Mouse (Mus musculus): ENCODE results near the gene Auts2. TPM values are rescaled to one million over a fixed set of nuclear protein-coding genes. Genes with fewer than 3 reads are reported as not detected.

Gene Auts2
- total and polyA plus RNA-seq, 3 experiments, result 16.9 to 35.7 (median 28.1) TPM

DNA sequence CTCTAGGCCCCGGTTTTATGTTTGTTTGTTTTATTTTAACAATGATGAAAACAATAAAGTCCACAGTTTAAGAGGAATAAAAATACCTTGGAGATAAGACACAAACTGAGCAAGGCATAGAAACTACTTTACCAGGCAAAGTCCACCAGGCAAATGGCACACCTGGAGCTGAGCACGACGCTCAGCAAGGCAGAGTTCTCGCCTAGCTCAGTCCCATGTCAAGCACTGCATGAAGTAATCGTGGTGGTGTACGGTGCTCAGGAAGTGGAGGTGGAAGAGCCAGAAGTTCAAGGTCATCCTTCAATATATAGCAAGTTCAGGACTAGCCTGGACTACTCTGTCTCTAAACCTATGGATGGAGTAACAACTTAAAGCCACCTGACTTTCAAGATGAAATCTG, 503.6 kb downstream of the Auts2 start:
- Histone ChIP-seq H3K79me2 (replicated peaks; ENCODE audit: control insufficient read depth, insufficient read depth, low read length) (no peaks in the 10 kb centered on the region), H3K9ac (ENCODE audit: low read depth, low read length) (no peak overlapping the region), H3K4me1 (ENCODE audit: control insufficient read depth, insufficient read depth, low read length) (no peaks in the 10 kb centered on the region), H3K36me3 (ENCODE audit: control insufficient read depth, insufficient read depth, low read length) (no peaks in the 10 kb centered on the region), H3K27ac (no peak overlapping the region), H3K4me3 (no peak overlapping the region), H3K27me3 (ENCODE audit: control insufficient read depth, insufficient read depth, low read length) (no peaks in the 10 kb centered on the region)
- no peak for DNase-seq
- WGBS, result 87% methylated on average over 6 of the region's 6 CpGs
- intact Hi-C loops (cut with DNase I), result no loop called here
- TF ChIP-seq POLR2A (IDR thresholded peaks at IDR 0.05; ENCODE audit: insufficient read depth, low read depth, low read length) (no peak), CTCF (IDR thresholded peaks at IDR 0.05) (no peak), EP300 (IDR thresholded peaks at IDR 0.05; ENCODE audit: insufficient read depth, low read depth, low read length) (no peak)

- Histone ChIP-seq H3K9ac (ENCODE audit: low read depth, low read length) (no peak overlapping the region), H3K27me3 (ENCODE audit: control insufficient read depth, insufficient read depth, low read length) (no peaks in the 10 kb centered on the region), H3K79me2 (replicated peaks; ENCODE audit: control insufficient read depth, insufficient read depth, low read length) (no peaks in the 10 kb centered on the region), H3K4me1 (ENCODE audit: control insufficient read depth, insufficient read depth, low read length) (peaks cover 3% of the 10 kb centered on the region; the same call in 1 of the 2 replicates), H3K4me3 (no peak overlapping the region), H3K36me3 (ENCODE audit: control insufficient read depth, insufficient read depth, low read length) (no peaks in the 10 kb centered on the region), H3K27ac (no peak overlapping the region)
- 91% methylated on average over 15 of the region's 15 CpGs for WGBS
- no peak for DNase-seq
- TF ChIP-seq CTCF (IDR thresholded peaks at IDR 0.05), result no peak
- no peak for TF ChIP-seq POLR2A (IDR thresholded peaks at IDR 0.05; ENCODE audit: insufficient read depth, low read depth, low read length)
- TF ChIP-seq EP300 (IDR thresholded peaks at IDR 0.05; ENCODE audit: insufficient read depth, low read depth, low read length), result no peak
- intact Hi-C loops (cut with DNase I), result no loop called here
These were observed 509.4 kb downstream of the Auts2 start for GRCm38 (mm10) chr5:132033491-132034350.

DNA sequence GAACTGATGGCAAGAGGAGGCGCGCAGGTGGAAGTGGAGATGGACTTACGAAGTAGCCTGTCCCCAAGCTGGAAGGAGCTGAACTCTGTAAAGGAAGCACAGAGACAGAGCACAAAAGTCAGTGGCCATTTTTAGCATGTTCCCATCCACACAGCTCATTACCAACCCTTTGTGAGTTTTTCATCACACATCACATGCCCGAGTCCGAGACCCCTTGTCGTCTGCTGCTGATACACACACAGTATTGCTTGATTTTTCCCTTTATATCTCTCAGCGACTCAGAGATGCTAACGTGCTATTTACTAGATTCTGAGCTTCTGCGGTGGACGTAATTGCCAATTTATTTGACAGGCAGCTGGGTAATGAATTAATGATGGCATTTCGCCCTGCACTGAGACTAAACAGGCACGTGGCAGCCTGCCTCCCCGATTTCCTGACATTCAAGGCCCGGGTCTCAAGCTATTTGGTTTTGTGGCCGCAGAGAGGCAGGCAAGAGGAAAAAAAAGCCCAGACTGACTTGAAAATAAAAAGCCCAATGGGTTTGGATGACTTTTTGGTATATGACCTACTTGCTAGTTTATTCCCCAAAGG, 512.1 kb downstream of the Auts2 start:
- Histone ChIP-seq H3K27ac (no peak overlapping the region), H3K27me3 (ENCODE audit: control insufficient read depth, insufficient read depth, low read length) (no peaks in the 10 kb centered on the region), H3K4me3 (no peak overlapping the region), H3K9ac (ENCODE audit: low read depth, low read length) (no peak overlapping the region), H3K79me2 (replicated peaks; ENCODE audit: control insufficient read depth, insufficient read depth, low read length) (no peaks in the 10 kb centered on the region), H3K4me1 (ENCODE audit: control insufficient read depth, insufficient read depth, low read length) (peaks cover 3% of the 10 kb centered on the region; the same call in 1 of the 2 replicates), H3K36me3 (ENCODE audit: control insufficient read depth, insufficient read depth, low read length) (no peaks in the 10 kb centered on the region)
- TF ChIP-seq EP300 (IDR thresholded peaks at IDR 0.05; ENCODE audit: insufficient read depth, low read depth, low read length) (no peak), CTCF (IDR thresholded peaks at IDR 0.05) (no peak), POLR2A (IDR thresholded peaks at IDR 0.05; ENCODE audit: insufficient read depth, low read depth, low read length) (no peak)
- no peak for DNase-seq
- WGBS, result 70% methylated on average over 15 of the region's 15 CpGs
- intact Hi-C loops (cut with DNase I), result no loop called here

- WGBS, result 84% methylated on average over 11 of the region's 11 CpGs
- H3K27me3 ChIP-seq (ENCODE audit: control insufficient read depth, insufficient read depth, low read length), result no peaks in the 10 kb centered on the region
- TF ChIP-seq POLR2A (IDR thresholded peaks at IDR 0.05; ENCODE audit: insufficient read depth, low read depth, low read length), result no peak
- no peak for TF ChIP-seq CTCF (IDR thresholded peaks at IDR 0.05)
- TF ChIP-seq EP300 (IDR thresholded peaks at IDR 0.05; ENCODE audit: insufficient read depth, low read depth, low read length), result no peak
- H3K79me2 ChIP-seq (replicated peaks; ENCODE audit: control insufficient read depth, insufficient read depth, low read length), result no peaks in the 10 kb centered on the region
- H3K36me3 ChIP-seq (ENCODE audit: control insufficient read depth, insufficient read depth, low read length), result no peaks in the 10 kb centered on the region
- no peak overlapping the region for H3K4me3 ChIP-seq
- peaks cover 3% of the 10 kb centered on the region; the same call in 1 of the 2 replicates for H3K4me1 ChIP-seq (ENCODE audit: control insufficient read depth, insufficient read depth, low read length)
- intact Hi-C loops (cut with DNase I), result no loop called here
- no peak overlapping the region for H3K27ac ChIP-seq
- DNase-seq, result no peak
- no peak overlapping the region for H3K9ac ChIP-seq (ENCODE audit: low read depth, low read length)
These were observed 513.5 kb downstream of the Auts2 start for GRCm38 (mm10) chr5:132029638-132030037.

DNA sequence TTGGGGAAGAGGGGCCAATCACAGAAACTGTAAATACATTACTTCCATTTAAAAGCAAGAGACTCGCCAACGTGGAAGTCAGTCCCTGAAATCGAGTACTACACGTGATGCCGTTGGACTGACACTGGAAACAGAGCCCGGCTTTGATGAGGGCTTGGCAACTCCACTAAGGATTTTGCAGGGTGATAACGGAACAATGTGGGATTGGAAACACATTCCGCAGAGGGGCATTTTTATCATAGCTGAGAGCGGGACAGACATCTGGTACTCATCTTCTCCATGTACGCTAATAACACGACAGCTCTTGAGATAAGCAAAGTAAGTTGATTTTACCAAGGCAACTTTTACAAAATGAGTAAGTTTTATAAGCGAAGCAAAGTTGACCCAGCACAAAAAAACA, 514.1 kb downstream of the Auts2 start:
- Histone ChIP-seq H3K79me2 (replicated peaks; ENCODE audit: control insufficient read depth, insufficient read depth, low read length) (no peaks in the 10 kb centered on the region), H3K4me3 (no peak overlapping the region), H3K27me3 (ENCODE audit: control insufficient read depth, insufficient read depth, low read length) (no peaks in the 10 kb centered on the region), H3K9ac (ENCODE audit: low read depth, low read length) (no peak overlapping the region), H3K4me1 (ENCODE audit: control insufficient read depth, insufficient read depth, low read length) (peaks cover 3% of the 10 kb centered on the region; the same call in 1 of the 2 replicates), H3K27ac (no peak overlapping the region), H3K36me3 (ENCODE audit: control insufficient read depth, insufficient read depth, low read length) (no peaks in the 10 kb centered on the region)
- peak in 1 of 2 experiments; percentile 4 for DNase-seq
- intact Hi-C loops (cut with DNase I), result no loop called here
- TF ChIP-seq POLR2A (IDR thresholded peaks at IDR 0.05; ENCODE audit: insufficient read depth, low read depth, low read length), result no peak
- TF ChIP-seq CTCF (IDR thresholded peaks at IDR 0.05), result no peak
- TF ChIP-seq EP300 (IDR thresholded peaks at IDR 0.05; ENCODE audit: insufficient read depth, low read depth, low read length), result no peak
- WGBS, result 24% methylated on average over 12 of the region's 12 CpGs

Measured in heart, adult 2 months (tissue).